Mouse (Mus musculus) spleen, postnatal 36 days (tissue): ENCODE measurements around the gene Cog1.

Experiments used
- DNase-seq, 2 experiments: peaks; one replicate each; pipeline ENCODE4 v3.0.0; 2022; ENCODE audit warnings: low spot score in 2 of 2, mixed read lengths in 1 of 2

Gene Cog1

DNA sequence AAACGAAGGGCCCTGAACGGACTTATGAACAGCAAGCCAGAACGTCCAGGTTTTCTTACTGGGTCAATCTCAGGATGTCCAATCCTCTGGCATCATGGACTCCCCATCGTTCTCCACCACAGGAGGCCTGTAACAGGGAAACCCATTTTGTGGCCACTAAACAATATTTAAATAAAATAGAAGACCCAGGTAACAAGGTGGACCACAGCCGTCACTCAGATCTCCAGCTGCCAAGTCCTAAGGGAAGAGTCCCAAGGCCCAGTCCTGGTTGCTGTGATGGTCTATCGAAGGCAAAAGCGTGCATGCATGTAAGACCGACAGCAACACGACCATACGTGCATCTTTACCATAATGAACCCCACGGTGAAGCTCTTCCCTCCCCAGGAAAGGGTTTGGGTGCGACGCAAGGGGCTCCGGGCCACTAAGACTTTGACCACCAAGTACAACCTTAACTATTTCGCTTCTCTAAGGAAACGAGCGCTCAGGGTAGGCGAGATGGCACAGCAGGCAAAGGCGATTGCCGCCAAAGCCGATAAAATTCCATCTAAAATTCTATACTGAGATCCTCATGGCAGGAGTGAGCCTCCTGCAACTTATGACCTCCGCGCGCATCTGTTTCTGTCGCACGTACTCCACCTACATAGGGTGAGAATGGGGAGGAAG, at the start of gene Cog1:
Gene Cog1 (plus strand): TSS at position 480 of the 663 bp plus-strand sequence.
- DNase-seq = no peak

DNA sequence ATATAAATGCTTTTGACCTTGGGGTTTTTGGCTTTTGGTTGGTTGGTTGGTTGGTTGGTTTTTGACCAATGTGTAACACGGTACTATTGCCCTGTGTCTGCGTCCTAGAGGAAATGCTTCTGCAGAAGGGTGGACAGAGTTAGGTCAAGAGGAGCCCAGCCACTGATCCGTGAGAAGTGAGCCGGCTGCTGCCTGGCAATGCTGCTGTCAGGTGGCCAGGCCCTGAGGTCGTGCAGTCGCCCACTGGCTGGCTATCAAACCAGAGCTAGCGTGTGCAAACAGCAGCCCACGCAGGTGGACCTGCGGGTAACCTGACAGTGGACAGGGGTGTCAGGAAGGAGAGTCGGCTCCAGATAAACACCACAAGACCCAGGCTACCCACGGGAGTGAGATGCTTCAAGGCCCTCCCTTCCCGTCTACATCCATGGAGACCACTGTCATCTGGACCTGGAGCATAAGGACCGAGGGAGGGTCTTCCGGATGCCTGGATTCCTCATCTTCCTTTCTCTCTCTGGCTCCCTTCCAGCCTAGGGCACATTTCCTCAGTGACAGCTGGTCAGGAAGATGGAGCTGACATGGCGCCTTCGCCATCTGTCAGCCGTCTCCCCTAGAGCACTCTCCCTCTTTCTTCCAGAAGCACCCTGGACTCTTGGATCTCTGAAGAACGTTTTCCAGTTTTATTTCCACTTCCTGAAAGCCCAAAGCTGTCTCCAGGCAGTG, 48.3 kb upstream of the Cog1 start:
- no peak for DNase-seq

GRCm38 (mm10) chr11:113601616-113602343, 47.2 kb upstream of the Cog1 start:
- no peak for DNase-seq

- no peak for DNase-seq
These were observed 41.4 kb upstream of the Cog1 start for GRCm38 (mm10) chr11:113607556-113607955.

- no peak for DNase-seq
These were observed 39.4 kb upstream of the Cog1 start for GRCm38 (mm10) chr11:113609581-113609980.

DNA sequence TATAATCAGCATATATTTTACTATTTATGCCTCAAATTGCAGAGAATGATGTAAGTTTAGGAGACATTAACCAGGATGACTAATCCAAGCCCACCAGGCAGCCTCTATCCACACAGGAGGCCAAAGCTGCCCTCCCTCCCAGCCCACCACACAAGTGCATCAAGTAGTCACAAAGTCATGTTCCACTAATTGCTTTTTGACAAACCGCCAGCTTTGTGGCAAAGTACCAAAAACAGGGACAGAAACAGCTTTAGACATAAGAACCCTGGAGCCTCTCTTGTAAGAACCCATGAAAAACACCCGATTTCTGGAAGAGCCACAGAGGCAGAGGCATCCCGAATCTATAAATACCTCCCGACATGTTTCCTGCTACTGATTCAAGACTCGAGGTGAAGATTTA, 38.7 kb upstream of the Cog1 start:
- no peak for DNase-seq

GRCm38 (mm10) chr11:113611112-113611646, 37.8 kb upstream of the Cog1 start:
- DNase-seq = no peak

DNA sequence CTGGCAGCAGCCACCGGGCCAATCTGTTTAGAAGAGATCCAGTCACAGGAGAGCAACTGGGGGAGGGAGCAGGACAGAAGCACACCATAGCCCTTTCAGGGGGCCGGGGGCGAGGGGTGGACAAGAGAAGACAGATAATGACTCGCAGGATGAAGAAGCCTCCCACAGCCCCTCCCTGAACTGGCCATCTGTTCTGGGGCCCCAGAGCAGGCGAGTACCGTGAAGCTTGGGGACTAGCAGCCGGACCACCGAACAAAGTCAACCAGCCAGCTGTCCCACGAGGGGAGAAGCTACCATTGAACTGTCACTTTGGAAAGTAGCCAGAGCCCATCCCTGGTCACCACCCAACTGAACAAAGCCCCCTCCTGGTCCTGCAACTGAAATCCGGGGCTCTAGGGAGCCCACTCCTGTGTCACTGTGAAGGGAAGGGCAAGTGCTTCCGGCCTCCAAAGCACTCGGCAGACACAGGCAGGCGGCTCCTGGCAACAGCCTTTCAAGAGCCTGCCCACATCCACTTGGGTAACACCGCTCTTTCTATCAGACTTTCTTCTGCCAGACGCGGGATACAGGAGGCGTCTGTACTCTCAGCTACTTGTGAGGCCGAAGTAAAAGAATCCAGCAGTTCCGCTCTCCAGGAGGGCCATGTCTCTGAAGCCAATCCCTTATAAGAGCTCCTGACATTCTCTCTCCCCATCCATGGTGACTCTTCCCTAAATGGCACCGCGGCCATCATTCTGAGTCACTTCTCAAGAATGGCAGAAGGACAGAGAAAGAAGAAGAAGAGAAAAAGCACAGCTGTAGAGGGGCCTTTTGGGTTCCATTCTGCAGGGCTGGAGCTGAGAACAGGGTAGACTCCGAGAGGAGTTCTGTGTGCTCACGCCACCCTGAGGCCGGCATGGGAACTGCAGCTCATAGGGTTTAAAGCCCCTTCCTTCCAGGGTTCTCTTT, 37.0 kb upstream of the Cog1 start:
- peak in 1 of 2 experiments; percentile 22 for DNase-seq

DNA sequence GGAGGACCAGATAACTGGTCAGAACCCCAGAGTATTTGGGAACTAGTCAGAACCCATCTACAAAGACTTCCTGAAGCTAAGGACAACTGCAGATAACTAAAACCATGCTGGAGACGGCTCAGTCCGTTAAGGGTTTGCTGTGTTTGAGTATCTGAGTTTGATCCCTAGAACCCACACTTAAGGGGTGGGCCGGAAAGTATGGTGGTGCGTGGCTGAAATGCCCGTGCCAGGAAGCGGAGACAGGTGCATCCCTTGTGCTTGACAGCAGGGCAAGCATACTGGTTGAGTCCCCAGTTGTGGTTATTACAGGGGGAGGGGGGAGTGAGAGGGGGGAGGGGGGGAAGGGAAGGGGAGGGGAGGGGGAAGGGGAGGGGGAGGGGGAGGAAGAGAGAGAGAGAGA, 34.5 kb upstream of the Cog1 start:
- DNase-seq = no peak

DNA sequence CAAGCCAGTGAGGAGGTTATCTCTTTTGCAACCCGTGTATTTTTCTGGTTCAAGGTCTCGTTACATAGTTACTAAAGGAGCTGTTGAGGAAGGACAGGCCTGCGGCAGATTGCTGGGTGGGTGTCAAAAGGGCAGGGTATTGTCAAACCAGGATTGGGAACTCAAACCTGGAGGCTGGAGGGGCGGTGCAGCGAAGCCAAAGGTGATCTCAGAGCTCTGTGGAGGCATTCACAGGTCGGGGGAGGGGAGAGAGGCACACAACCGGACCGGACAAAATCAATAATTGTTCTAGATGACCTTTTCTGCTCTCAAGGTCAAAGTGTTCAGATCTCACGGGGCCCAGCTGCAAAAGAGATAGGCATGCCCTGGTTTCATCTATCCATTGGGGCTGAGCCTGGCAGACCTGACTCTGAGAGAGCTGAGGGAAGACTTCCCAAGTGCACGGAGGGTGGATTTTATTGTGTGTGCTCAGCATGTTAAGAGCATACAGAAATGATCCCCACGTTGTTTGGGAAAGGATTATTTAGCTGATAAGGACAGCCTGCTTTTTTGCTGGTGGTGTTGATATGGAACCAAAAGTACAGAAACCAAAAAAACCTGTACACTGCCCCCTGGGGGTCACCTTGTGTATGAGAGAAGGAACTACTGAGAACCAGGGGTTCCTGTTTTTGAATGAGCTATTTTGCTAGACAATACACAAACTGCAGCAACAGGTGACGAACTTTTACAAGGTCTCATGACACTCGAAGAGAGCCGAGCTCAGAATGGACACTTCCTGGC, 31.6 kb upstream of the Cog1 start:
- DNase-seq = peak; percentile 55 to 76

DNA sequence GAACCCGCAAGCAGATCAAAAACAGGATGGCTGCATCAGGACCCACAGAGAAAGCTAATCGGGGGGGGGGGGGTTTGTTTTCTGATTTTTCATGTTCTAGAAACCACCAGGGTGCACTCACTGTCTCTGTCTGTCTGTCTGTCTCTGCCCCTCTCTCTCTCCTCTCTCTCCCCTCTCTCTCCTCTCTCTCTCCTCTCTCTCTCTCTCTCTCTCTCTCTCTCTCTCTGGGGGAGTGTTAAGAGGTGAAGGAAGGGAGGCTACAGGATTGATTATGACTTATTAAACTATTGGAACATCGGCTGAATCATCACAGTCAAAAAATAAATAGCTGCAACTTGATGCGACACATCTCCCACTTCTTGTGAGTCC, 30.7 kb upstream of the Cog1 start:
- DNase-seq = no peak

GRCm38 (mm10) chr11:113618672-113619419, 30.1 kb upstream of the Cog1 start, which contains the start of gene Sstr2:
TSS of gene Sstr2 (plus strand) at chr11:113619342.
- DNase-seq = peak; percentile 65 to 68

DNA sequence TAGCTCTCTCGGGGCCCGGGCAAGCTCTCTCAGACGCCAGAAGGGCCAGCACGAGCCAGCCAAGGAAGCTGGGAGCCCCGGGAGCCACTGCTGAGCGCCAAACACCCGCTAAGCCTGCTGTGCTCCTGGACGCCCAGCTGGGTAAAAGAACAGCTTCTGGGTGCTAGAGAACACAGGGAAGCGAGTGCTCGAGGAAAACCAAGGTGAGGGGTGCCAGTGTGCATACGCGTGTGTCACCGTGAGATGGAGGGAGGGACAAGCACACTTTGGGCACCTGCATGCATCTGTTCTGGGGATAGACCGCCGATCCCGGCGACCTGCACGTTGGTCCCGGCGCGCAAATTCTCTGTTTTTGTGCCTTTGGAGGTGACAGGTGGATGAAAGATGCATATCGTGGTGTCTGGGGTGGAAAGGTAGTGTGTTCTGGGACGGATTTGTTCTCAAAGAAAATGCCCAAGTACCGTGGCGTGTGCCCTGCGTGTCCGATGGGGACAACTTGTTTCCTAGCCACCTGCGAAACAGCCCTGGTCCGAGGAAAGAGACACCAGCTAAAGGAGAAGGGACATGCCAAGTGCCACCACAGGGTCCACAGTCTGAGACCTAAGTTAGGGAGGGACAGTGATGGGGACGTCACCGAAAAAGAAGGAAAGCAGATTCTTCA, 29.4 kb upstream of the Cog1 start:
- no peak for DNase-seq

- no peak for DNase-seq
These were observed 28.0 kb upstream of the Cog1 start for GRCm38 (mm10) chr11:113621001-113621400.

GRCm38 (mm10) chr11:113622028-113622427, 26.9 kb upstream of the Cog1 start:
- DNase-seq = no peak

GRCm38 (mm10) chr11:113625437-113625836, 23.5 kb upstream of the Cog1 start:
- no peak for DNase-seq

DNA sequence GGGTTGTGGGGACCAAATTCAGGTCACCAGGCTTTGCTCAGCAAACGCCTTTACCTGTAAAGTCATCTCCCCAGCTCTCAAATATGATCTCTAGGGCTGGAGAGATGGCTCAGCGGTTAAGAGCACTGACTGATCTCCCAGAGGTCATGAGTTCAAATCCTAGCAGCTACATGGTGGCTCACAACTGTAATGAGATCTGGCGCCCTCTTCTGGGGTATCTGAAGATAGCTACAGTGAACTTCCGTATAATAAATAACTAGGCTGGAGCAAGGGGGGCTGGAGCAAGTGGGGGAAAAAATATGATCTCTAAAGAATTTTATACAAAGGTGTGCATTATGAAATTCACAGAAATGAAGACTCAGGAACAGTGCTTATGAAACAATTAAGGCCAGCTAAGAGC, 21.2 kb upstream of the Cog1 start:
- DNase-seq = no peak

GRCm38 (mm10) chr11:113630642-113631041, 18.3 kb upstream of the Cog1 start:
- no peak for DNase-seq

- no peak for DNase-seq
These were observed 17.7 kb upstream of the Cog1 start for GRCm38 (mm10) chr11:113631302-113631701.
